Mouse (Mus musculus) stomach, embryonic 14.5 days (tissue): ENCODE measurements at regions not wholly inside any gene's neighbourhood (a gene's known extent, or its start where the extent isn't known, plus 50 kb on each side); places are given as distances from the start of the nearest gene placed in this dataset.

Experiments
- ATAC-seq: fragments of 200-750 bp; cut with Nextera tagmentation; 2 replicates; pipeline ENCODE4 v1.8.0; 2017; ENCODE audit warnings: low read depth, moderate TSS enrichment; ENCODE audit not compliant: insufficient number of reproducible peaks, insufficient read depth, low FRiP score
- H3K27ac ChIP-seq: fragments of 300-500 bp; sonication (generic); 2 replicates; pipeline ENCODE4 v1.5.1; 2014; ENCODE audit warnings: mild to moderate bottlenecking, low read length, moderate library complexity, mixed read lengths
- H3K27me3 ChIP-seq: fragments of 300-500 bp; sonication (generic); 2 replicates; pipeline ENCODE4 v1.6.1; 2014; ENCODE audit warnings: low read length, control low read depth, mixed read lengths; ENCODE audit not compliant: control insufficient read depth, insufficient read depth
- H3K36me3 ChIP-seq: fragments of 300-500 bp; sonication (generic); 2 replicates; pipeline ENCODE4 v1.6.1; 2014; ENCODE audit warnings: mild to moderate bottlenecking, control low read depth, low read length, moderate library complexity, mixed read lengths; ENCODE audit not compliant: control insufficient read depth, insufficient read depth
- H3K4me1 ChIP-seq: fragments of 300-500 bp; sonication (generic); 2 replicates; pipeline ENCODE4 v1.6.1; 2014; ENCODE audit warnings: low read length, control low read depth, mixed read lengths; ENCODE audit not compliant: control insufficient read depth, insufficient read depth
- H3K4me2 ChIP-seq: fragments of 300-500 bp; sonication (generic); replicated peaks from 2 replicates; pipeline ENCODE4 v1.6.1; 2014; ENCODE audit warnings: low read depth, low read length, control low read depth
- H3K4me3 ChIP-seq: fragments of 300-500 bp; sonication (generic); 2 replicates; pipeline ENCODE4 v1.5.1; 2014; ENCODE audit warnings: low read depth, low read length, control low read depth
- H3K9ac ChIP-seq: fragments of 300-500 bp; sonication (generic); replicated peaks from 2 replicates; pipeline ENCODE4 v1.6.1; 2014; ENCODE audit warnings: low read depth, mild to moderate bottlenecking, control low read depth, low read length, moderate library complexity, mixed read lengths
- H3K9me3 ChIP-seq: fragments of 300-500 bp; sonication (generic); 2 replicates; pipeline ENCODE4 v1.6.1; 2016; ENCODE audit warnings: low read depth, low read length, control low read depth; ENCODE audit not compliant: control insufficient read depth
- WGBS: fragments of 180-500 bp; shearing (Covaris S2); extraction: QIAGEN DNeasy Blood & Tissue Kit; methylation state at CpG from one replicate; pipeline ENCODE4 v1.1.7; 2014; 5-methylcytosine and 5-hydroxymethylcytosine counted together

GRCm38 (mm10) chr16:26185288-26186281, 80.0 kb upstream of the P3h2 start:
- Histone ChIP-seq H3K4me1 (peaks cover 12% of the 10 kb centered on the region; the same call in 1 of the 2 replicates), H3K27ac (peak overlapping the region; percentile 52; the same call in 1 of the 2 replicates), H3K4me2 (no peak overlapping the region), H3K36me3 (no peaks in the 10 kb centered on the region), H3K9ac (no peak overlapping the region), H3K9me3 (no peaks in the 10 kb centered on the region), H3K4me3 (no peak overlapping the region), H3K27me3 (no peaks in the 10 kb centered on the region)
- 41% methylated on average over 8 of the region's 8 CpGs for WGBS
- peak; percentile 58; the same call in 1 of the 2 replicates for ATAC-seq

GRCm38 (mm10) chr16:26184647-26185262, 79.2 kb upstream of the P3h2 start:
- Histone ChIP-seq H3K9me3 (no peaks in the 10 kb centered on the region), H3K27ac (peak overlapping the region; percentile 69; the same call in 1 of the 2 replicates), H3K4me2 (no peak overlapping the region), H3K36me3 (no peaks in the 10 kb centered on the region), H3K4me3 (no peak overlapping the region), H3K9ac (no peak overlapping the region), H3K27me3 (no peaks in the 10 kb centered on the region), H3K4me1 (peaks cover 12% of the 10 kb centered on the region; the same call in 1 of the 2 replicates)
- ATAC-seq: 0 out of 2 replicates have a peak, but pooled peaks have one; percentile 37
- 29% methylated on average over 6 of the region's 6 CpGs for WGBS

- no peaks in the 10 kb centered on the region for H3K36me3 ChIP-seq
- H3K4me3 ChIP-seq: no peak overlapping the region
- no peaks in the 10 kb centered on the region for H3K27me3 ChIP-seq
- peaks cover 12% of the 10 kb centered on the region; the same call in 1 of the 2 replicates for H3K4me1 ChIP-seq
- H3K4me2 ChIP-seq: no peak overlapping the region
- ATAC-seq: no peak
- no peak overlapping the region for H3K27ac ChIP-seq
- no peak overlapping the region for H3K9ac ChIP-seq
- no peaks in the 10 kb centered on the region for H3K9me3 ChIP-seq
These were observed 77.9 kb upstream of the P3h2 start for GRCm38 (mm10) chr16:26183530-26183929.

GRCm38 (mm10) chr16:26181716-26182115, 76.1 kb upstream of the P3h2 start:
- H3K27ac ChIP-seq: no peak overlapping the region
- no peaks in the 10 kb centered on the region for H3K36me3 ChIP-seq
- H3K27me3 ChIP-seq: no peaks in the 10 kb centered on the region
- H3K9ac ChIP-seq: no peak overlapping the region
- no peak overlapping the region for H3K4me3 ChIP-seq
- H3K9me3 ChIP-seq: no peaks in the 10 kb centered on the region
- ATAC-seq: no peak
- peaks cover 12% of the 10 kb centered on the region; the same call in 1 of the 2 replicates for H3K4me1 ChIP-seq
- no peak overlapping the region for H3K4me2 ChIP-seq
- 78% methylated on average over 3 of the region's 3 CpGs for WGBS

- WGBS: 61% methylated on average over 3 of the region's 3 CpGs
- no peak overlapping the region for H3K27ac ChIP-seq
- H3K4me2 ChIP-seq: no peak overlapping the region
- no peaks in the 10 kb centered on the region for H3K9me3 ChIP-seq
- no peak overlapping the region for H3K9ac ChIP-seq
- no peaks in the 10 kb centered on the region for H3K27me3 ChIP-seq
- H3K4me1 ChIP-seq: no peaks in the 10 kb centered on the region
- ATAC-seq: no peak
- H3K4me3 ChIP-seq: no peak overlapping the region
- no peaks in the 10 kb centered on the region for H3K36me3 ChIP-seq
These were observed 65.9 kb upstream of the P3h2 start for GRCm38 (mm10) chr16:26171441-26171840.

- Histone ChIP-seq H3K36me3 (no peaks in the 10 kb centered on the region), H3K27ac (no peak overlapping the region), H3K4me2 (no peak overlapping the region), H3K9me3 (no peaks in the 10 kb centered on the region), H3K4me1 (no peaks in the 10 kb centered on the region), H3K9ac (no peak overlapping the region), H3K27me3 (no peaks in the 10 kb centered on the region), H3K4me3 (no peak overlapping the region)
- no peak for ATAC-seq
- 90% methylated on average over 1 of the region's 1 CpGs for WGBS
These were observed 63.8 kb upstream of the P3h2 start for GRCm38 (mm10) chr16:26169382-26169781.

GRCm38 (mm10) chr16:26168216-26168615, 62.6 kb upstream of the P3h2 start:
- no peak for ATAC-seq
- Histone ChIP-seq H3K4me2 (no peak overlapping the region), H3K27me3 (no peaks in the 10 kb centered on the region)

GRCm38 (mm10) chr16:26164066-26164465, 58.5 kb upstream of the P3h2 start:
- Histone ChIP-seq H3K9ac (no peak overlapping the region), H3K27ac (no peak overlapping the region), H3K4me1 (no peaks in the 10 kb centered on the region), H3K4me2 (no peak overlapping the region), H3K27me3 (no peaks in the 10 kb centered on the region), H3K9me3 (no peaks in the 10 kb centered on the region), H3K4me3 (no peak overlapping the region), H3K36me3 (no peaks in the 10 kb centered on the region)
- ATAC-seq: no peak
- 42% methylated on average over 4 of the region's 4 CpGs for WGBS

More at GRCm38 (mm10) chr16:26168216-26168615, 62.6 kb upstream of the P3h2 start:
- H3K4me3 ChIP-seq: no peak overlapping the region
- no peaks in the 10 kb centered on the region for H3K4me1 ChIP-seq
- no peak overlapping the region for H3K9ac ChIP-seq
- no peak overlapping the region for H3K27ac ChIP-seq
- WGBS: 86% methylated on average over 2 of the region's 2 CpGs
- H3K36me3 ChIP-seq: no peaks in the 10 kb centered on the region
- no peaks in the 10 kb centered on the region for H3K9me3 ChIP-seq
